Mouse (Mus musculus): ENCODE measurements at regions not wholly inside any gene's neighbourhood (a gene's known extent, or its start where the extent isn't known, plus 50 kb on each side); places are given as distances from the start of the nearest gene placed in this dataset.

- no peaks in the 10 kb centered on the region for H3K36me3 ChIP-seq (ENCODE audit: control insufficient read depth, insufficient read depth, low read length)
- no peaks in the 10 kb centered on the region for H3K27me3 ChIP-seq (ENCODE audit: control insufficient read depth, insufficient read depth, low read length)
- WGBS: 95% methylated on average over 5 of the region's 5 CpGs
- H3K27ac ChIP-seq (ENCODE audit: control insufficient read depth, insufficient read depth, low read length): no peak overlapping the region
- H3K4me3 ChIP-seq (ENCODE audit: control insufficient read depth, insufficient read depth, low read length): no peak overlapping the region
- H3K4me1 ChIP-seq (replicated peaks; ENCODE audit: control insufficient read depth, insufficient read depth, low read length): 0 out of 2 replicates have a peak, but pooled peaks cover 5% of the 10 kb centered on the region
- no peak for DNase-seq
- TF ChIP-seq CTCF (IDR thresholded peaks at IDR 0.05; ENCODE audit: borderline replicate concordance, control insufficient read depth, extremely low read depth, insufficient read depth, low read length, poor library complexity) (no peak), POLR2A (IDR thresholded peaks at IDR 0.05; ENCODE audit: control insufficient read depth, extremely low read depth, insufficient read depth, low read length, poor library complexity) (no peak)
Measured at GRCm38 (mm10) chr13:37609085-37609484, 169.1 kb upstream of the Rreb1 start.

- Histone ChIP-seq H3K4me3 (ENCODE audit: control insufficient read depth, insufficient read depth, low read length) (no peak overlapping the region), H3K27me3 (ENCODE audit: control insufficient read depth, insufficient read depth, low read length) (no peaks in the 10 kb centered on the region), H3K36me3 (ENCODE audit: control insufficient read depth, insufficient read depth, low read length) (no peaks in the 10 kb centered on the region), H3K27ac (ENCODE audit: control insufficient read depth, insufficient read depth, low read length) (no peak overlapping the region), H3K4me1 (replicated peaks; ENCODE audit: control insufficient read depth, insufficient read depth, low read length) (0 out of 2 replicates have a peak, but pooled peaks cover 5% of the 10 kb centered on the region)
- TF ChIP-seq POLR2A (IDR thresholded peaks at IDR 0.05; ENCODE audit: control insufficient read depth, extremely low read depth, insufficient read depth, low read length, poor library complexity): no peak
- WGBS: 94% methylated on average over 3 of the region's 3 CpGs
- DNase-seq: no peak
Measured at GRCm38 (mm10) chr13:37611387-37611786, 166.8 kb upstream of the Rreb1 start.

GRCm38 (mm10) chr13:37617015-37617414 lies 161.2 kb upstream of the Rreb1 start:
- H3K36me3 ChIP-seq (ENCODE audit: control insufficient read depth, insufficient read depth, low read length): no peaks in the 10 kb centered on the region
- no peaks in the 10 kb centered on the region for H3K27me3 ChIP-seq (ENCODE audit: control insufficient read depth, insufficient read depth, low read length)
- H3K4me1 ChIP-seq (replicated peaks; ENCODE audit: control insufficient read depth, insufficient read depth, low read length): peaks cover 20% of the 10 kb centered on the region
- DNase-seq: no peak
- H3K4me3 ChIP-seq (ENCODE audit: control insufficient read depth, insufficient read depth, low read length): no peak overlapping the region
- WGBS: 88% methylated on average over 4 of the region's 4 CpGs
- TF ChIP-seq POLR2A (IDR thresholded peaks at IDR 0.05; ENCODE audit: control insufficient read depth, extremely low read depth, insufficient read depth, low read length, poor library complexity): no peak
- TF ChIP-seq CTCF (IDR thresholded peaks at IDR 0.05; ENCODE audit: borderline replicate concordance, control insufficient read depth, extremely low read depth, insufficient read depth, low read length, poor library complexity): no peak
- H3K27ac ChIP-seq (ENCODE audit: control insufficient read depth, insufficient read depth, low read length): no peak overlapping the region

- WGBS: 27% methylated on average over 11 of the region's 11 CpGs
- no peaks in the 10 kb centered on the region for H3K36me3 ChIP-seq (ENCODE audit: control insufficient read depth, insufficient read depth, low read length)
- H3K4me1 ChIP-seq (replicated peaks; ENCODE audit: control insufficient read depth, insufficient read depth, low read length): peaks cover 20% of the 10 kb centered on the region
- TF ChIP-seq CTCF (IDR thresholded peaks at IDR 0.05; ENCODE audit: borderline replicate concordance, control insufficient read depth, extremely low read depth, insufficient read depth, low read length, poor library complexity) (no peak), POLR2A (IDR thresholded peaks at IDR 0.05; ENCODE audit: control insufficient read depth, extremely low read depth, insufficient read depth, low read length, poor library complexity) (0 out of 2 replicates have a peak, but pooled peaks have one; percentile 31)
- H3K4me3 ChIP-seq (ENCODE audit: control insufficient read depth, insufficient read depth, low read length): no peak overlapping the region
- no peaks in the 10 kb centered on the region for H3K27me3 ChIP-seq (ENCODE audit: control insufficient read depth, insufficient read depth, low read length)
- peak overlapping the region; percentile 53 for H3K27ac ChIP-seq (ENCODE audit: control insufficient read depth, insufficient read depth, low read length)
- DNase-seq: peak; percentile 46
Measured at GRCm38 (mm10) chr13:37619841-37620725, 158.1 kb upstream of the Rreb1 start.

GRCm38 (mm10) chr13:37621319-37622050 lies 156.7 kb upstream of the Rreb1 start:
- Histone ChIP-seq H3K4me1 (replicated peaks; ENCODE audit: control insufficient read depth, insufficient read depth, low read length) (peaks cover 26% of the 10 kb centered on the region), H3K27ac (ENCODE audit: control insufficient read depth, insufficient read depth, low read length) (no peak overlapping the region), H3K4me3 (ENCODE audit: control insufficient read depth, insufficient read depth, low read length) (no peak overlapping the region), H3K36me3 (ENCODE audit: control insufficient read depth, insufficient read depth, low read length) (no peaks in the 10 kb centered on the region), H3K27me3 (ENCODE audit: control insufficient read depth, insufficient read depth, low read length) (no peaks in the 10 kb centered on the region)
- DNase-seq: no peak
- 97% methylated on average over 5 of the region's 5 CpGs for whole genome bisulfite sequencing
- TF ChIP-seq CTCF (IDR thresholded peaks at IDR 0.05; ENCODE audit: borderline replicate concordance, control insufficient read depth, extremely low read depth, insufficient read depth, low read length, poor library complexity) (no peak), POLR2A (IDR thresholded peaks at IDR 0.05; ENCODE audit: control insufficient read depth, extremely low read depth, insufficient read depth, low read length, poor library complexity) (no peak)

- Histone ChIP-seq H3K36me3 (ENCODE audit: control insufficient read depth, insufficient read depth, low read length) (no peaks in the 10 kb centered on the region), H3K27ac (ENCODE audit: control insufficient read depth, insufficient read depth, low read length) (no peak overlapping the region), H3K4me3 (ENCODE audit: control insufficient read depth, insufficient read depth, low read length) (no peak overlapping the region), H3K4me1 (replicated peaks; ENCODE audit: control insufficient read depth, insufficient read depth, low read length) (peaks cover 29% of the 10 kb centered on the region), H3K27me3 (ENCODE audit: control insufficient read depth, insufficient read depth, low read length) (no peaks in the 10 kb centered on the region)
- WGBS: 63% methylated on average over 6 of the region's 6 CpGs
- DNase-seq: no peak
- TF ChIP-seq POLR2A (IDR thresholded peaks at IDR 0.05; ENCODE audit: control insufficient read depth, extremely low read depth, insufficient read depth, low read length, poor library complexity) (no peak), CTCF (IDR thresholded peaks at IDR 0.05; ENCODE audit: borderline replicate concordance, control insufficient read depth, extremely low read depth, insufficient read depth, low read length, poor library complexity) (no peak)
Measured at GRCm38 (mm10) chr13:37622366-37623088, 155.7 kb upstream of the Rreb1 start.
